Mouse (Mus musculus) adrenal gland, adult 2 months (tissue): ENCODE measurements at regions not wholly inside any gene's neighbourhood (a gene's known extent, or its start where the extent isn't known, plus 50 kb on each side); places are given as distances from the start of the nearest gene placed in this dataset.
A peak's percentile ranks its signal among the peaks of the same experiment; 100 is the strongest.
"Not testable (repeated sequence)": the region's sequence is repeated elsewhere in the genome, so short reads cannot be mapped to it uniquely, and the experiment has no call there.

Experiments used
- DNase-seq: peaks from one replicate; pipeline ENCODE4 v3.0.0; 2021

DNA sequence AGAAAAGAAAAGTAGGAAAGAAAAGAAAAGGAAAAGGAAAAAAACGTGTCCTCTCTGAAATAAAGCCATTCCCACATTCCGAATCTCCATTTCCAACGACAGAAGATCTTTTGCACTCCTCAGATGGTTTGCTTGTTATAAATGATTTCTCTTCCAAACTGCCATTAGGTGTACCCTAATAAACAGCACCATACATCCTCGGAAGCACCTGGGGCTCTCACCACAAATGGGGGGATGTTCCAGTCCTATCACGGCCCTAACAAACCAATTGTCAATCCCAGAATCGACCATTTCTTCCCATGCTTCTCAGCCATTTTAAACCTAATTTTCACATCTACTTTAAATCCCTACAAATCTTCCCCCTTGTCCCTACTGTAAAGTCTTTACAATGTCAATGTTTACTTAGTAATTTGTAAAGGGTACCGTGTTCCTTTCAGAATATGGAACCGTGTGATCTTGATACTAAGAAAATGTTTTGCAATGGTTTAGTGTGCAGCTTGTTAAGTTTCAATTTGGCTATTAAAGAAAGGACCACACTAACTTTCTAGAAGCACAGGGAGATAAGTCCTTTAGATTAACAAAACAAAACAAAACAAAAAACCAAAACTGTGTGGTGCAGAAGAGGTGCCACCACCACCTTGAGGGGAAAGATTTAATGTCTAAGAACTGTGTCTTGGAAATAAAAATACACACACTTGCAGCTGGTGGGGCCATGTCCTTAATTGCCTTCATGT is 66.6 kb upstream of the Chd2 start:
- no peak for DNase-seq

DNA sequence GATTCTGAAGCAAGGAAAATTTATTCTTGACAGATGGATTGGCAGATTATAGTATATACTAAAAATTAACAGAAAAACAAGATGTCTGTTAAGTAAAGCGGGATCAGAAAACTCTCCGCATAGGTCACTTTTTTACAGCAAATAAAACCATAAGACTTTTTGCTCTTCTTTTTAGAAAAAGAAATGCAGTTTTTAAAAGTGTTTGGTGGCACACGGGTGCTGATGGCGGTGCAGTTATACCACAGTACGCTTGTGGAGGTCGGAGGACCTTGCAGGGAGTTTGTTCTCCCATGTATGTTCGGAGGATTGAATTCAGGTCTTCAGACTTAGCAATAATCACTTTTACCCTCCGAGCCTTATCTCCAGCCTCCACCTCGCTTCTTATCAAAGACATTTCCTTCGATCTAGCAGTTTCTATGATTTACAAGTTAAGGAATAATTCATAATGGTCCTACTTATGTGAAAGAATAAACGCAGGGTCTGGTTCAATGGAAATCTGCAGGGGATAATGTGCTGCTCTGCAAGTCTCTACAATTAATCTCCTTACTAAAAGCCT is 65.9 kb upstream of the Chd2 start:
- peak; percentile 44 for DNase-seq

DNA sequence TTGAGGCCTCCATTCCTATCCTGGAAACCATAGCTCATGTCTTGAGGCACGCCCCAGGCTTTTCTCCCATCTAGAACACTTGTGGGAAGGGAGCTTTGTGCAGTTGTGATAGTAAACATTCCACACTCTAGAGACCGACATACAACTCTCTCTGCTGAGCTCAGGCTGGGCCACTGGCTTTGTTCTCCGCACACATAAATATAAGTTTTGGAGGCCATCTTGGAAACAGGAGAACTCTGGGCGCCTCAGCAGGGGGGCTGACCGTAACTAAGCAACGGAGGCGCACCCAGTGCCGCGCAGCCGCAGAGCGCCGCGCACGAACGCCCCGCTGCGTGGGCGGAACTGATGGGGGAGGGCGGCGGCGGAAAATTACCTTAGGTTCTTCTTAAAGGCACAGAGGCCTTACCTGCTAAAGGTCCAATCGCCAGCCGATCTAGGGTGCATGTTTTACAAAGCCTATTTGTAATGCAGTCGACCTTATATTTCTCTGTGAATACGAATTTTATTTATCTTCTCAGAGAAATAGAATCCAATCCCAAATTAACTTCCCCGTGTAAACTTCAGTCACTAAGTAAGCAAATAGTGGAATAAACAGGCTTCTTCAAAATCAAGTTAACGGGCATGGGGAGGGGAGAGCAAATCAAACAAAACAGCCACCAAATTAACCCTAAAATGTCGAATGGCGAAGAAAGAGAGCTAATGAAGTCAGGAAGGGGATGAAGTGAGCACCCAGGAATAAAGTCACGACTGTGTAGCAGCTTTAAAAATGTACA is 65.2 kb upstream of the Chd2 start:
- DNase-seq = peak; percentile 97

DNA sequence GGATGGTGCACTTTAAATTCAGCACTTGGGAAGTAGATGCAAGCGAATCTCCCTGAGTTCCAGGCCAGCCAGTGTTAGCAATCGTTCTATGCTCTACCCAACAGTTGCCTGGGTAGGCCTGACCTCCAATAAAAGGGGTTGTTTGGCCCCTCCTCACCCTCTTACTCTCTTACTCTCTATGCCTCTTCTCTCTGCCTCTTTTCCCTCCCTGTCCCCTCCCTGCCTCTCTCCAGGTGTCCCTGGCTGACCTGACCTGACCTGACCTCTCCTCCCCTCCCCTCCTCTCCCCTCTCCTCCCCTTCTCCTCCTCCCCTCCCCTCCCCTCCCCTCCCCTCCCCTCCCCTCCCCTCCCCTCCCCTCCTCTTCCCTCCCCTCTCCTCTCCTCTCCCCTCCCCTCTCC is 63.0 kb upstream of the Chd2 start:
- no peak for DNase-seq

DNA sequence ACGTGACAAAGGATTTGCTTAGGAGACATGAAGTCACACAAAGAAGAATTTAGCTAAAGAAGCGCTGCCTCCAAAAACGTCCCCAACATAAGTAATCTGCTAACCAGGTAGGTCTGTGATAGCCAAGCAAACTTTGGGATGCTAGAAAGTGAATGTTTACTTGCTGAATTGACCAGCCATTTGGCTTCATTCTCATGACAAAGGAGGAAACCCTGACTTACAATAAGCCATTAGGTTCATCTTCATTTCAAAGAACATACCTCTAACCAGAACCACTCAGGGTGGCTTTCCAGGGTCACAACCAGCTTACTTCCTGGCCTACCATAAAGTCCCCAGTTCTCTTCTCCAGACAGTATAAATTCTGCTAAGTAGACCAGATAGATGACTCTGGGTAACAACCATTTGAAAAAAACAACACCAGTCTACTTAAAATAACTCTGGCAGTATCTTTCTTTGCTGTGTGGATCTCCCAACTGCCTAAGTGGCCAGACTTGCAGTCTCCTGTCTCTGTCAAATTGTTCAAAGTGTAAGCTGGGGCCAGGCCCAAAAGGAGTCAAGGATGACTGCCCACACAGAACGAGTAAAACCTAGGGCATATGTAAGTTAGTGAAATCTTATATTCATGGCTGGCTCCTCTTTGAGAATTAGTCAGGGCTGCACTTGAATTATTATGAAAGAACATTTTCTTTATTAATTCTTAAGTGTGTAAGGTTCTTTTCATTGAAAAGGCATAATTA is 61.4 kb upstream of the Chd2 start:
- no peak for DNase-seq

DNA sequence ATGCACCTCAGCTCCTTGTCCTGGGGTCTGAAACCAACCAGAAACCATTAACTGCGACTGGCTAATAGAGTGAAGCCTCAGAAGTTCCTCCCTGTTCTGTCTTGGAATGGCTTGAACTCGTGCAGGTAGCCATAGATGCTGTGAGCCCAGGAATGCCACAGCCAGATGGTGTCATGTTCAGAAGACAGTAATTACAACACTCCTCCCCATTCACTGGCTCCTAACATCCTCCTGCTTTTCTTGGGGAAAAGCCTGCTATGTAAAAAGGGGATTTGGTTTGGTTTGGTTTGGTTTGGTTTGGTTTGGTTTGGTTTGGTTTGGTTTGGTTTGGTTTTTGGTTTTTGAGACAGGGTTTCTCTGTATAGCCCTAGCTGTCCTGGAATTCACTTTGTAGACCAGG is 59.7 kb upstream of the Chd2 start:
- DNase-seq = no peak

DNA sequence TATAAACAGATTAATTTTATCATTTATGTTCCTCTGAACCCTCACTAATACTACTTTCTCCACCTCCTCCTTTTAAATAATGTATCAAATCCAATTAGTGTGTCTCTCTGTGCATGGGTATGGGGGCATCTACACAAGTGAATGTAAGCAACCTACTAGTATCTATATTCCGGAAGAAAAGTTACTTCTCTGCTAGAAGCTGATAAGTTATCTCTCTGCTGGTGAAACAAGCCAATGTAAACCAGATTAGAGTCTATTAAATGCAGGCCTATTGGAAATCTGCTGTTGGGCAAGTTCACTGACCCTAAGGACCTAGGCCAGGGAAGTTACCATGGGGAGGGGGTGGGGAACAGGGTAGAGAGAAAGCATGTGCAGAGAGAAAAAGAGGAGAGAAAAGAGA is 59.1 kb upstream of the Chd2 start:
- DNase-seq = no peak

DNA sequence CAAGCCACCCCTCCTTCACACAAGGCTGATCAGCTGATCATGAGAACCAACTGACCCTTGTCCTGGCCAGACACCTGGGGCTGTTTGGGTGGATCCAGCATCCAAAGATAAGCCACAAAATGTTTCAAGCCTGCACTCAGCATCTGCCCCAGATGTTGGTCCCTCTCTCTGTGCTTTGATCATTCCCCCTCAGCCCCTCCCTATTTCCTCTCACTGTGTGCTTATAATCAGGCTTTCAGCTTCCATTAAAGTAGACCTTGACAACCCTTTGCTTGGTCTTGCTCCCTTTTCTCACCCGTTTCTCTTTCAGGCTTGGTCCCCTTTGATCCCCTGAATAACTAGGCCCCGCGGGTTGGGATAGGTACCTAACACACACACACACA is 58.4 kb upstream of the Chd2 start:
- not testable (repeated sequence) for DNase-seq

DNA sequence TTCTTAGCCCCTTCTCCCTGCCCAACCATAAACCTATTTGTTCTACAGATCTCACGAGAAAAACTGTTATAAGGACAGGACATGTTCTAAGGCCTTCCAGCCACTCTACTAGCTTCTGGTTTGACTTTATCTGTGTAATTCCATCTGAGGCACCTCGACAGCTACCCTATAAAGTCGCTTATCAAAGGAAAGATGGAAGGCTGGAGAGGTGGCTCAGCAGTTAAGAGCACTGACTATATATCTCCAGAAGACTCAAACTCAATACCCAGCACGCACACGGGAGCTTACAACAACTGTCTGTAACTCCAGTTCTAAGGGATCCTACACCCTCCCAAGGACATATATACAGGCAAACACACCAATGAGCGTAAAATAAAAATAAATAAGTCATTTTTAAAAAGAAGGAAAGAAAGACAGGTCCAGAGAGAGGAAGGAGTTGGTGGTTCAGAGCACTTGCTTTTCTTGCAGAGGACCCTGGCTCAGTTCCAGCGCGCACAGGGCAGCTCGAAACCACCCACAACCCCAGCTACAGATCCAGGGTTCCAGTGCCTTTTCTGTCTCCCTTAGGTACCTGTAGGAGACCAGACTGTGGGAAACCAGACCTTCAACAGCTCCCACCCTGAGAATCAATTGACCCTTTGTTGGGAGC is 57.8 kb upstream of the Chd2 start:
- no peak for DNase-seq

DNA sequence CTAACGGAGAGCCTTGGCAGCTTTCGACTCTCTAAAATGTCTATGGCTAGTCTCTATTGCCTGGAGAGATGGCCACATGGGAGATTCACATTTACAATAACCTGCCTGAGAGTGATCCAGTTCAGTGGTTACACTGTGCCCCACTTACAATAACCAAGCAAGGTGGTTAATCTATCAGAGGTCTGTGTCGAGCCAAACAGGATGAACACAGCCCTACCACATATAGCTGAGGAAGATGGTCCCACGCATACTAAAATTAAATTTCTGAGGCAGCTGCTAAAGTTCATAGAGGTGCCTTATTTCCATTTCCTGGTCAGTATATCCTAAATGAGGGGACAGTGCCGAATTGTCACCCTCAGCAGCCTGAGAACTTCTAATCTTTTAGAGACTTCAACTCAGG is 56.3 kb upstream of the Chd2 start:
- DNase-seq = no peak

DNA sequence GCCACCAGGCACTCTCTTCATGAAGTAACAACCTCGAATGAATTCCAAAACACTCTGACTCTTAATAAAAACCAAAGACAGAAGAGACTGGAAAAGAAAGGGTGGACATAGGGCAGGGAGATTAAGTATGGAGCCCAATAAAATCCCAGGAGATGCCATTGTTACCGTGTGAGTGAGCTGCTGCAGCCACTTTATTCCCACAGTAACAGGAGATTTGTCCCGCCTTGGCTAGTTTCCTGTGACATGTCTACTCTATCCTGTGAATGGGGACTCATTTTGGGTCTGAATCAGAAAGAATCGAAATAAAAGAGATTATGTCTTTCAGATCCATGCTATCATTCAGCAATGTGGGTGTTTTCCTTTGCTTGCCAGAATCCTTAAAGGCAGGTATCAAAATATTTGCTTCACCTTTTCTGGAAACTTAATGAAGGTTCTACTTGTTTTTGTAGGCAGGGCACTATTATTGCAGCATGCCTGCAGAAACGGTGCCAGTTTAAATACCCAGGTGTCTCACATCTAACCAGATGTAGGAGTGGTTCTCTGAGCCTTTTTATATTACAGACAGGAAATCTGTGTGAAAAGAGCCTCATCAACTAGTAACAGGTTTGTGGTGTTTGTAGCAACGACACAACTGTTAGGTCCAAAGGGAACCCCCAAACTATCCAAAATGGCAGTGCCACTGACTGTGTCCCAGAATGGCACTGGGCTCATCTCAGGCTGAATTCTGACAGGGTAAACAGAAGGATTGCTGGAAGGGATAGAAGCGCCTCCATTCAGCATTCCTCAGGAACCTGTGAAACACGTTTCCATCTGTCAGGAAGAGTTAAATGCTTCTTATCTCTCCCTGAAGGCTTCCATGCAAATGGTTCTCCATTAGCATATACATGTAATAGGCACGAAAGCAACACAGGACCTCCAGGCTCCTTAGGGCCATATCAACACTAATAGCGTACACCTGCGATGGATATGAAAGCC is 55.5 kb upstream of the Chd2 start:
- DNase-seq = no peak

DNA sequence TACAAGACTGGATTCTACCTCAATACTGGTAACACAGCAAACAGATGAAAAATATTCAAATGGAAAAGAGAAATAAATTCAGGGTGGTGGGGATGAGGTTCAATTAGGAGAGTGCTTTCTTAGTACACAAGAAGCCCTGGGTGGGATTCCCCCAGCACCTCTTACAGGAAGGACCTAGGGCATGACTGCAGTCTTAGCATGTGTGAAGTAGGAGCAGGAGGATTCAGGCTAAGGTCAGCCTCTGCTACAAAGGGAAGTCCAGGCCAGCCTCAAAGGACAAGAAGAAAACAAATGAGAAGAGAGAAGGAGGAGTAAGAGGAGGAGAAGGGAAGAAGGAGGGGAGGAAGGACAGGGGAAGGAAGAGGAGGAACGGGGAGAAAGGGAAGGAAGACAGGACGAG is 54.8 kb upstream of the Chd2 start:
- DNase-seq = no peak

DNA sequence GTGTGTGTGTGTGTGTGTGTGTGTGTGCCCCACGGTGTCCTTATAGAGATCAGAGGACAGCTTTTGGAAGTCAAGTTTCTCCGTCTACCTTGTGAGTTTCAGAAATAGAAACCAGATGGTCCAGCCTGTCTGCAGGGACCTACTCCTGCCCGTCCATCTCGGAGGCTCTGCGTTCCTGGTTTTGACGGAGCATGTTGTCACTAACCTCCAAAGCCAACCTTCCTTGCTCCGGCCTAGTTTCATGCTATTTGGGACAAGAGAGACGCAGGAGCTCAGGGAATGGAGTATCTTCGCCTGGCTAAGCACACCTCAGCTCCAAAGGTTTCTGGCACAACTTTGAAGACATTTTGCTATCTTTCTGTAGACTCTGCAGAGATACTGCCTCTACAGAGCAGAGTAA is 54.2 kb upstream of the Chd2 start:
- DNase-seq = no peak

DNA sequence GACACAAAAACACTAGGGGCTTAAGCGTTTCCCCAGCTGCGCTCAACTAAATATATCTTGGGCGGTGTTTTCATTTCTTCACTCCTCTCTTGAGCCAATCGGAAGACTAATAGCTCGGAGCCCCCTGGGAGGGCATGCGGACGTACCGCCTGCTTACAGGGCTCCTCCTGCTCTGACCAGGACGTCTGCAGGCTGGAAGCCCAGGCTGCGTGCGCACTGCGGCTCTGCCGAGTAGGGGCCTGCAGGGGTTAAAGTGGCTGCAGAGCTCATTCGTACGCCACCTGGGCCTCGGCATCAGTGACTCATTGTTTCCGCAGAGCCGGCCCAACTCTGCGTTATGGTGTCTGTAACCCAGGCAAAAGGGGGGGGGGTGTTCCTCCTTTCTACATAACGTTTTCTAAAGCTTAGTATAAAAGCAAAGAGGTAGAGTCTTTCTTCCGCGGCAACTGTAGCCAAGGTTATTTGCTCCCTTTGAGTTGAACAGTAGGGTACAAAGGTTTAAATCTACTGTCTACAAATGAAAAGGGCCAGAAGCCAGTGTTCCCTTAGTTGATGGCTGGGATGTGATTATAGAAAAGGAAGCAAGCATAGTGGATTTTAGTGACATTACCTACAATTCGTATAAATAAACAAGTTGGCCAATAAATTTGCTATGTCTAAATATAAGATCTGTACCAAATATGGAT is 53.7 kb upstream of the Chd2 start:
- peak; percentile 94 for DNase-seq

DNA sequence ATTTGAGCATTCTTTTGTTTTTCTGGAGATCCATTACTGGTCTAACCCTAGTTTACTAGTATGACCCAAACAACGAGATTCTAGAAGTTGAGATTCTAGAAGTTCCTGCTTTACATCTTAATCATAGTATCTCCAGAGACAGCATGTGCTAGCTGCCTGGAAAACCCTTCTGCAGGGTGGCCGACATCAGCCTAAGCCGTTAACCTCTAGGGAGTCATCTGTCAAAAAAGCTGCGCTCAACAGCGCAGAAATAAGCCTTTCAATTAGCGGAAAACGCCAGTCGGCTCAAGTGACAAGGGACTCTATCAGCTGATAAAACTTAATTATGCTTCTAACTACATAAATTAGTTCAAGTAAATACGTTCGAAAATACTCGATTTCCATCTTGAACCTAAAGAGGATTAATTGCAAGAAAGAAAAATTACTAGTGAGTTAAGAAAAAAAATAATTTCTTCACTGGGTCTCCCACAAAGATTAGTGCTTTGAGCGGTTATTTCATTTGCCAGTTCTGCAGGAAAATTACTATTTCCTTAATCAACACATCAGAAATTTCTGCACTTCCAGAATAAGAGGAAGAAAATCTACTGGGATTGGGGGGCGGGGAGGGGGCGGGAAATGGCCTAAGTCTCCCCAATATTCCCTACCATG is 53.0 kb upstream of the Chd2 start:
- no peak for DNase-seq

DNA sequence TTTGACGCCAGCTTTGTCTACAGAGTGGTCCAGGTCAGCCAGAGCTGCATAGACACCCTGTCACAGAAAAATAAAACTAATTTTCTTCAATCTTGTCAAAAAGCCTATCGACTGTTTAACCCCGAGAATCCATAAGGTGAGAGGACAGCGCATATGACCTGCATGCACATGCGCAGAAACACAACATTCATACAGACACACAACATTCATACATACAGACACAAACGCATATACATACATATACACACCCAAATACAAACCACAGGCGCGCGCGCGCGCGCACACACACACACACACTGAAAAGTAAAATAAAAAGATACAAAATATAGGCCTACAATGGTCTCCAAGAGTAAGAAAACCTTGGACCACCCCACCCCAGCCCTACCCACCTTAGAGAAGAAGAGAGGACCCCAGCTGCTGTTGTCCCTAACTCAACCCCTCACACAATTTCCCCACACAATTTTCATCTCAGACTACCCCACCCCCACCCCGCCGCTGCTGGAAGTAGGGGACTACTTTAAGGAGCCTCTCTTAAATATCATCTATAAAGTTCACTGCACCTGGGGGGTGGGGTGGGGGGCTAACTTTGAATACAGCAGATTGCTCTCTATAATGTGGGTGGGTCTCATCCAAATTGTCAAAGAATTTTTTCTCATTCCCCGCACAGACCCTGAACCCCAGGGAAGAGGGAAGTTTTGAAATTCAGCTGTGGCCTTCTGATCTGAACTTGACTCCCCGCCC is 52.2 kb upstream of the Chd2 start:
- no peak for DNase-seq

DNA sequence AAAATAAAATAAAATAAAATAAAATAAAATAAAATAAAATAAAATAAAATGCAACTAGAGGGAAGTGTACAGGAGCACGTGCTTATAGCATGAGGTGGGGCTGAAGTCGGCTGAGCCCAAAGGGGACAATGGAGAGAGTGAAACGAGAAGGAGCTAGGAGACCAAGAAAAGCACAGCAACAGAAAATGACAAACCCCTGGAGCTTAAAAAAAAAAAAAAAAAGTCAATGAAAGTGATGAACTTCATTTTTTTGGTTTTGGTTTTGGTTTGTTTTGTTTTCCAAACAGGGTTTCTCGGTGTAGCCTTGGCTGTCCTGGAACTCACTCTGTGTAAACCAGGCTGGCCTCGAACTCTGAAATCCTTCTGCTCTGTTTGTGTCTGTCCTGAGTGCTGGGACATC is 51.2 kb upstream of the Chd2 start:
- no peak for DNase-seq
